Mouse (Mus musculus) embryonic fibroblast, embryonic 13.5 days (primary cell): ENCODE data around the gene Relch. TPM values are rescaled to one million over a fixed set of nuclear protein-coding genes. Genes with fewer than 3 reads are reported as not detected.

Experiments used
- H3K27ac ChIP-seq: 2 replicates; pipeline ENCODE4 v1.5.1; 2012; ENCODE audit warnings: low read length, control low read depth, inconsistent platforms; ENCODE audit not compliant: insufficient read depth
- H3K4me1 ChIP-seq: 2 replicates; pipeline ENCODE4 v1.6.1; 2011; ENCODE audit warnings: low read length; ENCODE audit not compliant: control insufficient read depth, insufficient read depth
- H3K4me3 ChIP-seq: 2 replicates; pipeline ENCODE4 v1.5.1; 2011; ENCODE audit warnings: mild to moderate bottlenecking, control low read depth, low read length; ENCODE audit not compliant: insufficient read depth
- CTCF ChIP-seq: IDR thresholded peaks from 2 replicates; pipeline ENCODE4 v1.5.1; 2011; ENCODE audit warnings: mild to moderate bottlenecking, control low read depth, low read length, moderate library complexity, borderline replicate concordance; ENCODE audit not compliant: insufficient read depth
- POLR2A ChIP-seq: IDR thresholded peaks from 2 replicates; pipeline ENCODE4 v1.6.1; 2011; ENCODE audit warnings: low read depth, mild to moderate bottlenecking, control low read depth, low read length, moderate library complexity
- polyA plus RNA-seq: library from polyadenylated mRNA; stranded (reverse); fragments of >200 nt; gene quantifications from 2 replicates; pipeline ENCODE4 v1.2.4, GENCODE M21; 2011; ENCODE audit warnings: low read depth; ENCODE audit not compliant: missing spikeins, insufficient read length

The Relch gene
- polyA plus RNA-seq = 40.4 and 45.4 TPM in 2 replicates

DNA sequence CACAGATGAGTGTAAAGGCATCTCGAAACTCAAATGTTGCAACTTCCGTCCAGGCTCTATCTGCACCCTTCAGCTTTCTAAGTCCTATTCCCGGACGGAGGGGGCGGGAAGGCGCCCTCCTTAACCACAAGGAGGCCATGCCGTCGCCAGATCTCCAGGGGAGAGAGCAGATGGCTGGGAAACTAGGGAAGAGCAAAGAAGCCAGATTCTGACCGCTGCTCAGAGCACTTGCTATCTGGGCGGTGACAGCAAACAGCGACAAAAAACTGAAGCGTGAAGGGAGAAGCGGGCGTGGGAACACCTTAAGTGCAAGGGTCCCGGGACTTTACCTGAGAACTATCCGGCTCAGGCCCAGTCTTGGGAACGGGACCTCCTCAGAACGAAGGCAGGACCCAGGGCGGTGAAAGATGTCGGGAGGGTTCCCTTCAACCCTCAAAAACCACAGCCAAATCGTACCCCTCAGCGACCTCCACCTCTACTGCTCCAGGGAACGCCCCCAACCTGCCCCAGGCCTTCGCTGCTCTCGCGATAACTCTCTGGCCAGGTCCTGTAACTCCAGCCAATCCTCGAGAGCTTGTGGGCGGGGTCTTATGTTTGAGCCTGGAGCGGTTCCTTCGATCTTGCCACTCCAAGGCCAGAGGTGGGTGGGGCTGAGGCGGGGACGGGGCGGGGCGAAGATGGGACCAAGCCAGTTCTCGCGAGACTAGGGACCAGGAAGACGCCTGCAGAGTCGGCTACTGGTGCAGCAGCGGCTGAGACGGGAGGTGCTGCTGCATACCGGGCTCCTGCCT is at the start of gene Relch, which contains the start of gene Pign:
Gene Relch (plus strand): TSS at position 691 of the 791 bp plus-strand sequence.
Gene Pign (minus strand): TSS at position 507 of the 791 bp plus-strand sequence.
- Histone ChIP-seq H3K4me3 (peak within 1 kb of the TSS; percentile 94), H3K4me1 (peaks cover 3% of the 10 kb centered on the region; the same call in 1 of the 2 replicates), H3K27ac (peak within 1 kb of the TSS; percentile 79)
- TF ChIP-seq POLR2A (peak; percentile 68), CTCF (no peak)

DNA sequence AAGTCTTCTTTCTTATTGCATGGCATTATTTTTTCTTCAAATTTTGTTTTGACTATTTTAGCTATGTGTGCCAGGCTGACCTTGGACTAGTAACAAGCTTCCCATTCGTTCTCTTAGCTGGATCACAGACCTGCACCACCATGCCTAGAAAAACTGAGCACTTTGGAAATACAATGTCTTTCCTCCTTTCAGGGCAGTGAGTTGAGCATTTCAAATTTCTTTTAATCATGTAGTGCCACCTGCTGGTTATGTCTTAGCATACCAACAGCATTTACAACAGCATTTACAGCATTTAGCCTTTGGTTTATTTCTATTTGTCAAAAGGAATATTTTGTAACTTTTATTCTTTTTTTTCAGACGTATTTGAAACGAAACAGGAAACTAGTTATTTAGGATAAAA is 33.2 kb upstream of the Relch start:
- TF ChIP-seq POLR2A (no peak), CTCF (no peak)
- H3K4me1 ChIP-seq = no peaks in the 10 kb centered on the region
- no peak overlapping the region for H3K4me3 ChIP-seq
- no peak overlapping the region for H3K27ac ChIP-seq

DNA sequence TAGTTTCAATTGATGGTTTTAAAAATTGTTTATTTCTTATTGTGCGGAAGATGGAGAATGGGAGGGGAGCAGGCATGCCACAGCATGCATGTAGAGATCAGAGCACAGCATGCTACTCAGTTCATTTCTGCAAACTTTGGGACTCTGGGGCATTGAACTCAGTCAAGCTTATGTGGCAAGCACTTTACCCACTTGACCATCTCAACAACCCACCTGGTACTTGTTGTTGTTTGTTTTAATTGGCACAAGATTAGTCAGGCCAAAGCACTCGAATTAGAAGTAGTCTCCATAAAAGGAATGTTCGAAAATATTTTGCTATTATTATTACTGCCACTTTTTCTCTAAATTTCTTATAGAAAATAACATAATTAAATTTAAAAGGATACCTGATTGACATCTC is 19.6 kb upstream of the Relch start:
- TF ChIP-seq CTCF (no peak), POLR2A (no peak)
- H3K27ac ChIP-seq = no peak overlapping the region
- H3K4me1 ChIP-seq = no peaks in the 10 kb centered on the region
- no peak overlapping the region for H3K4me3 ChIP-seq

DNA sequence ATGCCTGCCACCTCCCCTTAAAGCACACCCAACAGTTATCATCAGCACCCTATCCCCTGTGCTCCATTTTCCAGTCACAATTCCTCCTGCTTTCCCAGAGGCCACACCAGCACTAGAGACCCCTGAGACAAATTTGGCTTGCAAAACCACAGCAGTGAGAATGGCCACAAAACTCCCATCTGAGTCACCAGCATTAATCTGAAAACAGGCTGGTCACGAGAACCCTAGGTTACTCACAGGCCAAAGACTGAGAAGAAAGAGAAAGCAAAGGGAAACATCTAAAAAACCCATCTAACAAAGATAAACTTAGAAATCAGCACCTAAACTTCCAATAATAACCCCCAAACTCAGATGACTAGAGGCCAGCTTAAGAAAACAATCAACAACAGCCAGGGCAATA is 13.0 kb upstream of the Relch start:
- H3K27ac ChIP-seq = no peak overlapping the region
- TF ChIP-seq CTCF = no peak
- TF ChIP-seq POLR2A = no peak
- H3K4me3 ChIP-seq = no peak overlapping the region
- no peaks in the 10 kb centered on the region for H3K4me1 ChIP-seq

DNA sequence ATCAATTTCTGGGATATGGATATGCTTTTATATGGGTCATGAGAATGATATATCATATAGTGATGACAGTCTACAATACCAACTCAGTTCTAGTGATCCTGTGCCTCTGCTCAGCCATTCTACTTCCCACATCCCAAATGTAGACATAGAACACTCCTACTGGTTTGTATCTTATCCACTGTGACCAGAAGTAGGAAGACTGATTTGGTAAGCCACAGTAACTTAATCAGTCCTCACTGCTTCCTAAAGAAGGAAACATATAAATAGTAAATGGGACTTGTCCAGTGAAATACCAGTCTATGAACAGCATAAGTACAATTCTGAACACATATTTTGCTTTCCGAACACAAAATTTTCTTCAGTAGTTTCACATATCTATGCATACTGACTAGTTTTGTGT is 9.7 kb upstream of the Relch start:
- no peak for TF ChIP-seq POLR2A
- TF ChIP-seq CTCF = no peak
- H3K4me1 ChIP-seq = no peaks in the 10 kb centered on the region
- no peak overlapping the region for H3K4me3 ChIP-seq
- no peak overlapping the region for H3K27ac ChIP-seq

DNA sequence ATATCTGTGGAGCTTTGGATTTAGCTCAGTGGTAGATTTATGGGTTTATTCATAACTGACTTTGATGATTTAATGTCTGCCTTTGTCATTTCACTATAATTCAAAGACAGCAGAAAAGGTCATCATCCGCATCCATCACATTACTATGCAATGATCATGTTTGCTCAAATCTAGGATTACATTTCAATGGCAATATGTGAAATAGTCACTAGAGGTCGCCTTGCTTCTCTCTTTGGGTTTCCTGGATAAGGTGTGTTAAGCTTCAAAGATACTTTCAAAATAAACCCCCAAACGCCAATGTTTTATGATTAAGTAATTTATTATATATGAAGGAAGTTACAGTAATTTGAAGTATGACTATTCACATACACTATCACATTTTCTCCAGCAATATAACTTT is 3.6 kb upstream of the Relch start:
- TF ChIP-seq CTCF (no peak), POLR2A (no peak)
- Histone ChIP-seq H3K4me1 (no peaks in the 10 kb centered on the region), H3K27ac (no peak overlapping the region), H3K4me3 (no peak overlapping the region)

DNA sequence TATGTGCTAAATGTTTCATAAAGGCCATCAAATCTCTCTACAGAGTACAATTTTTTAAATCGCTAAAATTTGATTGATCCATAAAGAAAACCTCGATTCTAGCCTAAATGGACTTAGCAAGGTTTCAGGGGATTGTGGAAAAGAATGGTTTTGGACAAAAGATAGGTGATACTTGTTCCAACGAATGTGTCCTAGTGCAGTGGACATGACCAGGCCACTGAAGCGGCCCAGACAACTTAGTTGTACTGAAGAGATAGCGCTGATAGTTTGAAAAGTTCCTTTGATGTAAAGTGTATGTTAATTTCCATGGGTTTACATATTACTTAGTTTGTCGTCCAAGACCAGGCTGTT is 866 bp upstream of the Relch start:
- H3K4me3 ChIP-seq = peak overlapping the region; percentile 94
- peak overlapping the region; percentile 79 for H3K27ac ChIP-seq
- TF ChIP-seq POLR2A (no peak), CTCF (no peak)
- H3K4me1 ChIP-seq = peaks cover 3% of the 10 kb centered on the region; the same call in 1 of the 2 replicates

DNA sequence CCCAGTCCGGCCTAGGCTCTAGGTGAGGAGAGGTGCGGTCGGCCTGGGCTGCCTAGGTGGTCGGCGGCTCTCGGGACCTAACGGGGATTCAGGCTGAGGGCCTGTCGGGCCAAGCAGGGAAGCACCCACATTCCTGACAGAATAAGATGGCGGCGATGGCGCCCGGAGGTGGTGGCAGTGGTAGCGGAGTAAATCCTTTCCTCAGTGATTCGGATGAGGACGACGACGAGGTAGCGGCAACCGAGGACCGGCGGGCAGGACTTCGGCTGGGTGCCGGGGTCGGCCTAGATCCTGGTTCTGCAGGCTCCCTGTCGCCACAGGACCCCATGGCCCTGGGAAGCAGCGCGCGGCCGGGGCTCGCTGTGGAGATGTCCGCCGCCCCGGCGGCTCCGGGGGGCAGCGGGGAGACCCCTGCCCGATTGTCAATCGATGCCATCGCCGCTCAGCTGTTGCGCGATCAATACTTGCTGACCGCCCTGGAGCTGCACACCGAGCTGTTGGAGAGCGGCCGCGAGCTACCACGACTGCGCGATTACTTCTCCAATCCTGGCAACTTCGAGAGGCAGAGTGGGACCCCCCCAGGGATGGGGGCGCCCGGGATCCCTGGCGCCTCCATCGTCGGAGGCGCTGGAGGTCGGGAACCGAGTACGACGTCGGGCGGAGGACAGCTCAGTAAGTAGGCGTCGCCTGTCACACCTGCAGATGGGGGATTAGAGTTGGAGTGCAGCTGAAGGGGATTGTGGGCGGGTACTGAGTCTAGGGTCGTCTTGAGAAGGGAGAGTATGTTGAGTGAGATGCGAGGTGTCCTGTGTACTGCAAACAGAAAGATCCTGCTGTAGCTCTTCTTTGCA is 526 bp downstream of the Relch start:
- TF ChIP-seq CTCF = no peak
- TF ChIP-seq POLR2A = no peak
- Histone ChIP-seq H3K4me3 (peak overlapping the region; percentile 83), H3K27ac (no peak overlapping the region), H3K4me1 (peaks cover 3% of the 10 kb centered on the region; the same call in 1 of the 2 replicates)

DNA sequence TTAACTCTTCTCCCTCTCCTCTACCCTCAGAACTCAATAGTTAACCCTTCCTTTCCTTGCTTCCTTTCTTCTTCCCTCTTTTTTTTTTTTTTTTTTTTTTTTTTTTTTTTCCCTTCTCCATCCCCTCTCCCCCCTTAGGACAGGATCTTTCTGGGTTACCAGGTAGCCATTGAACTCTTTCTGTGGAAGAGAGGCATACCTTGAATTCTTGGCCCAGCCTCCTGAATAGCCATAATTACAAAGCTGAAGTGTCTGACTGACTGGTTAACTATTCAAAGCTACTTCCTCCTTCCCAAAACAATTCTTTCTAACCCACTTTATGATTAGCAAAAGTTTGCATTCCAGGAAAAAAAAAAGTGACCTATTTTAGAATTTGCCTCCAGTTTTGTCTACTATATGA is 6.0 kb downstream of the Relch start:
- no peak overlapping the region for H3K27ac ChIP-seq
- no peak overlapping the region for H3K4me3 ChIP-seq
- peaks cover 3% of the 10 kb centered on the region; the same call in 1 of the 2 replicates for H3K4me1 ChIP-seq
- no peak for TF ChIP-seq CTCF
- no peak for TF ChIP-seq POLR2A

DNA sequence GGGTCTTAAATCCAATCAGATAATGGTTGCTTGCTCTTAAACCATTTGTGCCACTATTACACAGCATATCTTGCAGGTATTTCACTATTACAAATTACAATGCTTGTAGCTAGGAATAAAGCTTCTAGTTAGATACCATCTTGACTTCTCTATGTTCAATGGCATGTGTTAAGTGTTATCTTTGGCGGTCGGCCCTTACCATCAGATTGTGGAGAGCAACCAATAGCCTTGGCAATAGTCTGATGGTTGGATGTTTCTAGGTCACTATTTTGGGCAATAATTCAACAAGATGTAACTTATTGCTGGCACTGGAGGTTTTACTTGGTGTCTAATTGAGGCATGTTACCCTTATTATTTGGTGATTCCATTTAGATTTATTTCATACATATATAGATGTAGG is 11.1 kb downstream of the Relch start:
- no peaks in the 10 kb centered on the region for H3K4me1 ChIP-seq
- TF ChIP-seq POLR2A (no peak), CTCF (no peak)
- H3K27ac ChIP-seq = no peak overlapping the region
- no peak overlapping the region for H3K4me3 ChIP-seq
